Mouse (Mus musculus) layer of hippocampus, adult 18-20 months (tissue): Measurements from ENCODE around the gene Serpinb9. TPM values are rescaled to one million over a fixed set of nuclear protein-coding genes. Genes with fewer than 3 reads are reported as not detected.
"Not testable (repeated sequence)": the region's sequence is repeated elsewhere in the genome, so short reads cannot be mapped to it uniquely, and the experiment has no call there.

Experiments used
- DNase-seq, 2 experiments: peaks; one replicate each; pipeline ENCODE4 v3.0.0; 2022; ENCODE audit warnings: low spot score in 2 of 2
- total RNA-seq, 2 experiments: library from RNA; stranded (reverse); gene quantifications; 2 replicates each; pipeline ENCODE4 v1.2.3; 2021

Serpinb9 gene
- total RNA-seq, 2 experiments from 2014 or later = 5.7 to 6.1 TPM

DNA sequence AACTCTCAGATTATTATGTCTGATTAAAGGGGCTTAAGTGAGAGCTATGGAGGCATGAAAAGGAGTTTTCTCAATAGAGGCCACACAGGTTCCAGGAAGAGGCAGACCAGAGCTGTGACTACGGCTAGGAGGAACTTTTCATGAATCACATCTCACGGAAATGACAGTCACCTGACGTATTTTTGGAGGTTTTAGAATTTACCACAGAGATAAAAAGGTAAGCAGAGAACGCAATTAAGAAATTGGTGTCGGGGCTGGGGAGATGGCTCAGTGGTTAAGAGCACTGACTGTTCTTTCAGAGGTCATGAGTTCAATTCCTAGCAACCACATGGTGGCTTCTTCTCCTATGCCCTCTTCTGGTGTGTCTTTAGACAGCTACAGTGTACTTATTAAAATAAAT lies 1.7 kb upstream of the Serpinb9 start:
- DNase-seq = no peak

DNA sequence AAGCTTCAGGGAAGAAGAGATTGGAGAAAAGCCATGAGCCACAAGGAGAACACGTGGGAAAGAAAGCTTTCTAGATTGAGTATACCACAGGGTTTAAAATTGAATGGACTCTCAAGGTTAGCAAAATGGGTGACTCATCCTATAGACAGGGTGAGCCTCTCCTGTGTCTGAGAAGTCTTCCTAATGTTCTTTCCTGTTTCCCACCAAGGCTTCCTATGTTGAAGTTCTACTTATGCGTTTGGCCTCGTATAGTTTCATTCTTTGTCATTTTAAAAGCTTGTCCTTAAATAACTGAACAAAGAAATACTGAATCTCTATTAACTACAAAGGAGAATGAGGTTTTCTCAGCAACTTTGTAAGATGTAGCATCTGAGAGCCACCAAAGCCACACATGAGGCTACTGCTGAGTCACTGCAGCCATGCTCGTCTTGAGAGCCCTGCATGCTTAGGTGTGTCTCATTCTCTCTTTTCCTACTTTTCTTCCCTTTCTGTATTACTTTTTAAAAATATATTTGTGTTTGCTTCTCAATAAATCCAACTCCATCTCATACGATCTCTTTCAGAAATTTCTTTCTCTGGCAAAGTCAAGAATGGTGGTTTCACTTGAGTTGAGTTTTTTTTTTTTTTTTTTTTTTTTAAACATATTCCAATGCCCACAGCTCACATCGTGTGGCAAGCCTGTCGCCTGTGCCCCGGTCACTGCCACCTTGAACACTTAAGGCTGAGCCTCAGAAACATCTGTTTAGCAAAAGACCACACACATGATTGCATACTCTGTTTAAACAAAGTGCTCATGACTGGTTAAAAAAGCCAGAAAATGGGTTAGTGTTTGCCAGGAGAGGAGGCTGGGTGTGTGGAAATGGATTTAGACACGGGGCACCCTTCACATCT lies 718 bp downstream of the Serpinb9 start:
- DNase-seq = no peak

DNA sequence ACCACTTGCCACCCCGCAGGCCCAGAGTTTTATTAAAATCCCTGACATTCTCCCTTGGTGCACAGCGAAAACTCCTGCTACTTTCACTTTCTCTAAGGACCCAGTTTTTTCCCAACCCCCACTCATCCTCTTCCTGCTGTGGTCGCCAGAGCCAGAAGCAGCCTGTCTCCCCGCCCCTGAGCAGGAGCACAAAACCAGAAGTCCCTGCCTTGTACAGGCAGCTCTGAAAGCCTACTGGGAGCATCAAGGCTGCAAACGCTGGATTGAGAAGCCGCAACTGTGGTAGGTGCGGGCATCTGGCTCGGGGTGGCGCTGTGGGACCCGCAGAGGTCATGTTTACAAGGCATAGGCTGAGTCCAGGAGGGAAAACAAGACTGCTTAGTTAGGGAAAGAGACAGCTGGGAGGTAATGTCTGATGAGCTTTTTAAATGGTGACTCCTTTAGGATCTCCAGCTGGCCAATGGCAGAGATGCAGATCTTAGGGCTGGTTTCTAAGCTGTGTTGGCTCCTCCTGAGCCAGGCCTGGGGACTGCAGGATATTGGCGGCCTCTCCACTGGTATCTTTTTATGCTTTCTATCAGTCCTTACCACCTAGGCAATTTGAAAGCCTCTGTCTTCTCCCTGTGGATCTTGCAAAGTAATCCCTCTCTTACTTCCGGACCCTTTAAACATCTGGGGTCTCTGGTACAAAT lies 1.5 kb downstream of the Serpinb9 start:
- peak; percentile 70 to 85 for DNase-seq

DNA sequence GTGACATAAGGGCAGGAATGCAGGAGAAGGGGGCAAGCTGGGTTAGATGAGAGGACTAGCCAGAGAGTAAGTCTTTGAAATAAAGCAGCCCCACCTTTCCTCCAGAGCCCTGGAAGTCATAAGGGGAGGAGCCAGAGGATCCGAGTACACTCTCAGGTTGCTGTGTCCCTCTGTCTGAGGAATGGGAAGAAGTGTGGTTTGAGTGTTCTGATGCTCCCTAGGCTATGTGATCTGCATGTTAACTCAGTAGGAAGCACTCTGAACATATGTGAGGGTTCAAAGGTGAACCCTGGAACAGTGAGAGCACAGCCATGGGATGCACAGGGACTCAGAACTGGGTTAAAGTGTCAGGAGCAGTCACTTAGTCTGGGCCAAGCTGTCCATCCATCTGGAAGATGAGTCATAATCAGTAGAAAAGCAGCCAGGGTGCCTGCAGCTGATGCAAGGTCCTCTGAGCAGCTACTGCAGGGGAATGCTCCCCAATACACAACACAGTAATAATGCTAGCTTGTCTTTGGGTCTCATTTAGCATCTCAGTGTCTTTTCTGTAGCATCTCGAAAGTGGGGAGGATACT lies 2.5 kb downstream of the Serpinb9 start:
- peak in 1 of 2 experiments; percentile 4 for DNase-seq

- DNase-seq = no peak
Measured at GRCm38 (mm10) chr13:33006555-33006954, 3.5 kb downstream of the Serpinb9 start.

DNA sequence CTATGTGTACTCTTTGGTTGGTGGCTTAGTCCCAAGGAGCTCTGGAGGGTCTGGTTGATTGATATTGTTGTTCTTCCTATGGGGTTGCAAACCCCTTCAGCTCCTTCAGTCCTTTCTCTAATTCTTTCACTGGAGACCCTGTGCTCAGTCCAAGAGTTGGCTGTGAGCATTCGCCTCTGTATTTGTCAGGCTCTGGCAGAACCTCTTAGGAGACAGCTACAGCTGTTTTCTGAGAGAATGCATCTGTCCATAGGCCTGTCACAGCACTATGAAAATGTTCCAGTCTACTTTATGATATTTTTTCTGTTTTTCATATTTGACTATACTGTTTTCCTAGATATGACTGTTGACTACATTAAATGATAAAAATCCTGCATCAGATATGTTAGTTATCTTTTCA lies 9.3 kb downstream of the Serpinb9 start:
- DNase-seq = no peak

DNA sequence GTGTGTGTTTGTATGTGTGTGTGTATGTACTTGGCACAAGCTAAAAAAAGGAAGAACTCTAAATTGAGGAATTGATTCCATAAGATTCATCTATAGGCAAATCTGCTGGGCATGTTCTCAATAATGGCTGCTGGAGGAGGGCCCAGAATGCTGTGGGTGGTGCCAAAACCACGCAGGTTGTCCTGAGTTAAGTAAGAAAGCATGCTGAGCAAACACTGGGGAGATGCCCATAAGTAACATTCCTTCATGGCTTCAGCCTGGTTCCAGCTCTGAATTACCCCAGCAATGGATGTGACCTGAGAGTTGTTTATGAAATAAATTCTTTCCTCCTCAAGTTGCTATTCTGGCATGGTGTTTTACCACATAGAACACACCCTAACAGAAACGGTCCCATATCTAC lies 10.2 kb downstream of the Serpinb9 start:
- no peak for DNase-seq

GRCm38 (mm10) chr13:33022371-33022770 lies 19.3 kb downstream of the Serpinb9 start:
- DNase-seq = no peak

DNA sequence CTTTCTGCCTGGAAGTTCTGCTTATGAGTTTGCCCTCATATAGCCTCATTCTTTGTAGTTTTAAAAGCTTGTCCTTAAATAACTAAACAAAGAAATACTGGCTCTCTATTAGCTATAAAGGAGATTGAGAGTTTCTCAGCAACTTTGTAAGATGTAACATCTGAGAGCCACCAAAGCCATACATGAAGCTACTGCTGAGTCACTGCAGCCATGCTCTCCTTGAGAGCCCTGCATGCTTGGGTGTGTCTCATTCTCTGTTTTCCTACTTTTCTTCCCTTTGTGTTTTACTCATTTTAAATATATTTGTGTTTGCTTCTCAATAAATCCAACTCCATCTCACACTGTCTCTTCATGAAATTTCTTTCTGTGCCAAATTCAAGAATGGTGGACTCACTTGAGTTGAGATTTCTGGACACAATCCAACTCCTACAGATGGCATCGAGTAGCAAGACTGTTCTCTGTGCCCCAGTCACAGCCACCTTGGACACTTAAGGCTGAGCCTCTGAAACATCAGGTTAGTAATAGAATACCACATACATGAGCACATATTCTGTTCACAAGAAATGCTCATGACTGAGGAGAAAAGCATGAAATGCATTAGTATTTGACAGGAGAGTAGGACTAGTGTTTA lies 23.5 kb downstream of the Serpinb9 start:
- no peak for DNase-seq

DNA sequence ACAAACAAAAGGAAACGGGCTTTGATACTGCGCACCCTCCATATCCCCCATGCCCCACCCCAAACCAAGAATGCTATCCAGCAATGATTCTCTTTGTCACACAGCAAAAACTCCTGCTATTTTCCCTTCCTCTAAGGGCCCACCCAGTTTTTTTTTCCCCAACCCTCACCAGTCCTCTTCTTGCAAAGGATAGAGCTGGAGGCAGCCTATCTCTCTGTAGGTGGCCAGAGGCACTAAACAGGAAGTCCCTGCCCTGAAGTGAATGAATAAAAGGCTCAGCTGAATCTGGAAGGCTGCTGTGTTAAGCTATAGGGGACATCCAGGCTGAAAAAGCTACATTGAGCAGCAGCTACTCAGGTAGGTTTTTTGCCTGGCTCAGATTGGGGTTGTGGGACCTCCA lies 24.2 kb downstream of the Serpinb9 start, which contains the start of gene Serpinb9b:
Gene Serpinb9b, plus strand, starts transcription at position 173 of the 400 bp plus-strand sequence.
- DNase-seq = no peak

DNA sequence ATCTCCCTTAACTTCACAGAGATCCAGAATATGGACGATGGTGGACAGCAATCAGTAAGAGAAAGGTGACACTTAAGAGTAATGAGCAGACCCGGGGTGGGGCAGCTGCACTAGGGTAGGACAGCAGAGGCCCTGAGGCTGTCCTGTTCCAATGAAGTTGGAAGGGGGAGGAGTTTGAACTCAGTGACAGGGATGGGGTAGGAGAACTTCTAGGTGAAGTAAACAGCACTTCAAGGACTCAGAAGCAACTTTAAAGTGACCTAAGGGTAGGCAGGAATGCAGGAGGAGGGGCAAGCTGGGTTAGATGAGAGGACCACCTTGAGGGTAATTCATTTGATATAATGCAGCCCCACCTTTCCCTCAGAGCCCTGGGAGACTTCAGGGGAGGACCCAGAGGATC lies 25.1 kb downstream of the Serpinb9 start:
- DNase-seq = no peak

GRCm38 (mm10) chr13:33028550-33028949 lies 25.5 kb downstream of the Serpinb9 start:
- DNase-seq = no peak

DNA sequence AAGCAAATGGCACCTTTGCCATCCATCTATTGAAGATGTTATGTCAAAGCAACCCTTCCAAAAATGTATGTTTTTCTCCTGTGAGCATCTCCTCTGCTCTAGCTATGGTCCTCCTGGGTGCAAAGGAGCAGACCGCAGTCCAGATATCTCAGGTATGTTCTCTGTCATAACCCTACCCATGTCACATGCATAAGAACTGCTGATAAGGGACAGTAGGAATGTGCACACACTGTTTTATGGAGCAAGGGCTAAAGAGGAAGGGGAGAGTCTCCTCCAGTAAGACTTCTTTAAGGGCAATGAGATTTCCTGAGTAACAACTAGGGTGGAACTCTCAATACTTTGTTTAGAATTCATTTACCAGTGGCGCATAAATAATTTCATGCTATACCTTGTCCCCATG lies 26.4 kb downstream of the Serpinb9 start:
- not testable (repeated sequence) for DNase-seq

GRCm38 (mm10) chr13:33030281-33030680 lies 27.2 kb downstream of the Serpinb9 start:
- DNase-seq = no peak

DNA sequence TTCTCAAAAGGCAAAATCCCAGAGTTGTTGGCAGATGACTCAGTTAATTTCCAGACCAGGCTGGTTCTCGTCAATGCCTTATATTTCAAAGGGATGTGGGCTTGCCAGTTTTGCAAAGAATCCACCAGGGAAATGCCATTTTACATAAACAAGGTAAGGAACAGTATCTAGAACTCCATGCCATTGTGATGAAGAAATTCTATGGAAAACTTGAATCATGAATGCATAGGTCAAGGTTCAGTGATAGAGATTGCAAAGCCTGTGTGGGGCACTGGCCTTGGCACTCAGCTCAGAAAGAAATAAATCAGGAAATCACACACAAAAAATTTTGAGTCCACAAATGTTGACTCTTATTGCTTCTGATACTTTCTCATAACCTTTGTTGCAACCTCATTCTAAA lies 32.5 kb downstream of the Serpinb9 start:
- DNase-seq = no peak

- DNase-seq = no peak
Measured at GRCm38 (mm10) chr13:33043542-33043941, 40.5 kb downstream of the Serpinb9 start.

DNA sequence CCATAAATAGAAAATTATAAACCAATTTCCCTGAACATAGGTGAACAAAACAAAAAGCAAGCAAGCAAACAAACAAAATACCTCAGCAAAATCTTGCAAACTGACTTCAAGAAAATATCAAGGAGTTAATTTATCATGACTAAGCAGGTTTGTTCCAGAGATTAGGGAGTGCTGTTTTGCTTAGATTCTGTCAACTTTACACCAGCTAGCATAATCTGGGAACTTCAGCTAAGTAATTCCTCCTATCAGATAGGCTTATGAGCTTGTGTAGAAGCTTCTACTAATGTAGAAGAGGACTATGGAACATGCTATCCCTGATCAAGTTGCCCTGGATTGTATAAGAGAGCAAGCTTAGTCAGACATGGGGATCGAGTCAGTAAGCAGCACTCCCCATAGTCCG lies 44.2 kb downstream of the Serpinb9 start:
- no peak for DNase-seq

- no peak for DNase-seq
Measured at GRCm38 (mm10) chr13:33048187-33048586, 45.1 kb downstream of the Serpinb9 start.

GRCm38 (mm10) chr13:33051697-33052096 lies 48.6 kb downstream of the Serpinb9 start:
- no peak for DNase-seq

DNA sequence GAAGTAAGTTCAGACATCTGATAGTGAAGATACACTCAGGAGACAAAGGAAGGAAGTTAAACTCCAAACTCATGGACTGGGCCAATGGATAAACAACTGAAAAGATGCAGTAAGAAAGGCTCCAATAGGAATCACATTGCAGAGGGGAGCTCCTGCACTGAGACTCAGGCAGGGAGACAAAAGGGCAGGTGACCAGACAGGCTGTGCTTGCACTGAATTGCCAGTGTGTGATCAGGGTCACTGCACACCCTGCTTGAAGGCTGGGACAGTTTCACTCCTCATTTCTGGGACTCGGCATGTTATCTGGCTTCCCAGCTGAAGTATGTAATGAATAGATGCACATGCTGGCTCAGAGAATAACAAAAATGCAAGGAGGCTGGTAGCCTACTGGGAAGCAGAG lies 60.0 kb downstream of the Serpinb9 start:
- DNase-seq = no peak
